Mouse (Mus musculus) adipocyte (in vitro differentiated cells): ENCODE measurements around the gene Cd209d.
"Not testable (repeated sequence)": the region's sequence is repeated elsewhere in the genome, so short reads cannot be mapped to it uniquely, and the experiment has no call there.

Experiments used
- DNase-seq: peaks from one replicate; pipeline ENCODE4 v3.0.0-alpha.2; 2016; ENCODE audit warnings: low spot score

The Cd209d gene

DNA sequence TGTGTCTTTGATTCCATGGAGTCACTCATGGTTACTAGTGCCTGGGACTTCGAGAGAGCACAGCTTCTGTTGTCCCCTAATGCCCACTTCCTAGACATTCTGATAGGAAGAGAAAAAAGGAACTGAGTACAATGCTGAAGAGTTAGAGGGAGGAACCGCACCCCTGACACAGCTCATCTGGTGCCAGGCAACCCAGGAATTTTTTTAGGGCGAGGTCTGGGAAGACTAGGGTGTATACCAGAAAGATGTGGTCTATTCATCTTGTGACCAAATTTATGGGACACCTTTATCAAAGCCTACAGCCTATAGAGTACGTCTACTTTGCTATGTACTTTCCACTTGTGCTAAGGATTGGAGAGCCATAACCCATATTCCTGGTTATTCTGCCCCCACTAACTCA, at the start of gene Cd209d:
TSS of gene Cd209d (minus strand) at position 101 of the 400 bp plus-strand sequence.
- DNase-seq = no peak

- no peak for DNase-seq
These were observed 48.4 kb upstream of the Cd209d start, which contains the start of gene Cd209b for GRCm38 (mm10) chr8:3926744-3927143. TSS of gene Cd209b (minus strand) at chr8:3926844.

DNA sequence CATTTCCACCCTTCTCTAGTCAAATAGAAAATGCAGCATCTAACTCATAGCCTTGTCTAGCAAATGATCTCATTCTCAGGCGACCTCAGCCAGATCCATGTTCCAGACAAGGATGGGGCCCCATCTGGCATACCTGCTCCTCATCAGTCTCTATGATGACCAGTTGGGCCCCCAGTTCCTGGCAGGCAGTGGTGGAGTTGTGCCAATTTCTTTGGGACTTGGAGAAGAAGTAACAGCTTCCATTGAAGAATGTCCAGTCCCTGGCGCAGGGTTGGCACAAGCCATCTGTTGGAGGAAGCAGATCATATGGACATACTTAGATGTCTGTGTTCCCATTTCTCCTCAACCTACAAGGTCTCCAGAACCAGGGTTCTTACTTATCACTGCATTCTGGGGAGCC, 2.2 kb downstream of the Cd209d start:
- DNase-seq = no peak

GRCm38 (mm10) chr8:3862736-3863135, 15.6 kb downstream of the Cd209d start:
- DNase-seq = not testable (repeated sequence)

- DNase-seq = no peak
These were observed 24.1 kb downstream of the Cd209d start, which contains the start of gene Cd209e for GRCm38 (mm10) chr8:3854209-3854608. TSS of gene Cd209e (minus strand) at chr8:3854309.
